Mouse (Mus musculus) lung, postnatal 10 days (tissue): ENCODE results near the gene 2210010C04Rik.
"Not testable (repeated sequence)": the region's sequence is repeated elsewhere in the genome, so short reads cannot be mapped to it uniquely, and the experiment has no call there.

Experiments
- DNase-seq: peaks from one replicate; pipeline ENCODE4 v3.0.0; 2021

The 2210010C04Rik gene

DNA sequence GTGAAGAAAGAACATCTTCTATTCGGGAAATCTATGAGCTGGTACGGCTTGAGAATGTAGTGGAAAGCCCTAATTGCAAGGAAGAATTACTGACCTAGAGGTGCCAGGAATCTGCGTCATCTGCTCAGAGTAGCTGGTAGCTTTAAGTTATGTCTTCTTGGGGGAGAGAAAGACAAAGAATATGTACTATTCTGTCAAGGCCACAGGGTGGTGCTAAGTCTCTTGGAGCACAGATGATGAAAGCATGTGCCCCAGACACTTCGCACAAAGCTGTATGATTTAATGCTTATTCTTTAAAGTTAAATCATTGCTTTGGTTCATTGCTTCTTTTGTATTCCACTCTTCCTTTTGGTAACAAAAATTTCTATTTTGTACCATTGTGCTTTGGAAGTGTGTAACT is 20.2 kb downstream of the 2210010C04Rik start:
- DNase-seq = no peak

DNA sequence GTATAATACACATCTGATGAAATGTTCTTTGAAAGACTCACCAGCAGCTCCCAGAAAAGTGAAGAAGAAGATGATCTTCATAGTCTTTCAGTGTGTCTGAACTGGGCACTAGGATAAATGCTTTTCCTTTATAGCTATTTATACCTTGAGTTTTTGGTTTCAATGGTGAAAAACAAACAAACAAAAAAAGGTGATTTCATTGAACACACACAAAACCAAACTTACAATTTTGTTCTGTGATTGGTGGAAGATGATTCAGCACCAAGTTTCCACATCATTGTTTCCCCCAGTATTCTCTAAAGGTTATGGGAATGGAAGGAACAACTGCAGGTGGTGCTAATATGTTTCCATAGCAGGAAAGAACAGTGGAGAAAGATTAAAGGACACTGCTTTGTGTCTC is 35.9 kb downstream of the 2210010C04Rik start, which contains the start of gene Gm2663:
Gene Gm2663 (minus strand): TSS at position 101 of the 400 bp plus-strand sequence.
- DNase-seq = not testable (repeated sequence)
